Comparison of ENCODE assay signal across 1 mouse cellular context in the genomic region with DNA sequence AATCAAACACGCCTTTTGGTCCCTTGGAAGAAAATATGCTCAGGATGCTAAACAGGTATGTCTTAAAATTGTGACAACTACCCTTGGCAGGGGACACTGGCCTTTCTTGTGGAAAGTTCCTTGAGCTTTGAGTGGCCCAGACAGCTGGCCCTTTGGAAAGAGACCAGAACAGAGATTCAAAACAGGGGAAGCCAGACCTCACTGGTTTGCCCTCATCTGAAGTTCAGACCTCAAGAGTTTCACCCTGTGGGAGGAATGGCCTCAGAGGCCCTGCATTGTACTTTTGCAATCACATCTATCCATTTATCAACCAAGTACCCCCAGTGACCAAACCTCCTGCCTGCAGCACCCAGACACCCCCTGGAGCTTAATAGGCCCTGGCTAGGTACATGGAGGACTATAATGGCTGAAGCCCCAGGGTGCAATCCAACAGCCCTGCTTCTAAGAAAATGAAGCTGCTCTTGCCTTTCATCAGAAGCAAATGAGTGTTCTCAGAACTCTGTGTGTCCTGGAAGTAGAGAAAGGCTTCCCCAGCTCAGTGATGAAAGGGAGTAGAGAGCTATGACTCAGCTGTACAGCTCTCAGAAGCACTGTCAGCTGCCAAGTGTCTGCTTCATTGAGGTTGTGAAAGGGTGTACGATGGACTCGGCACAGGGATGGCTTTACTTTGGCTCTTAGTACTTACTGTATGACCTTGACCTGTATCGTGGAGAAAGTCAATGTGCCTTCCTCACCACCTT.
A peak's percentile ranks its signal among the peaks of the same experiment; 100 is the strongest.
TF ChIP-seq lines count a peak whose summit lies in the region.

No protein-coding gene starts in this region.

TF ChIP-seq in CH12.LX, 34 proteins besides CTCF, POLR2A, EP300 and RAD21:
- TF ChIP-seq TBP (conservative IDR thresholded peaks at IDR 0.05; ENCODE audit: low read depth, low read length) = peak; percentile 75
- TF ChIP-seq UBTF (IDR thresholded peaks at IDR 0.05; ENCODE audit: low read depth, low read length) = peak; percentile 68; the same call in 1 of the 2 replicates
- no peak for TF ChIP-seq KAT2A (IDR thresholded peaks at IDR 0.05; ENCODE audit: insufficient replicate concordance, low read length)
- TF ChIP-seq ZMIZ1 (IDR thresholded peaks at IDR 0.05; ENCODE audit: low read depth, low read length) = no peak
